Mouse (Mus musculus) embryo, embryonic 10 days (tissue): ENCODE measurements around the gene Olfr777.
"Not testable (repeated sequence)": the region's sequence is repeated elsewhere in the genome, so short reads cannot be mapped to it uniquely, and the experiment has no call there.

ENCODE experiments used
- DNase-seq: peaks from one replicate; pipeline ENCODE4 v3.0.0-alpha.2; 2015; ENCODE audit warnings: low spot score

Gene Olfr777

GRCm38 (mm10) chr10:129271081-129271535, at the start of gene Olfr777:
Gene Olfr777 (minus strand): TSS chr10:129271485.
- no peak for DNase-seq

- no peak for DNase-seq
Observed at GRCm38 (mm10) chr10:129317817-129318216, 46.5 kb upstream of the Olfr777 start, which contains the start of gene Olfr780. Gene Olfr780 (plus strand): TSS chr10:129318117.

GRCm38 (mm10) chr10:129313521-129313920, 42.2 kb upstream of the Olfr777 start:
- DNase-seq: not testable (repeated sequence)

GRCm38 (mm10) chr10:129312973-129313372, 41.7 kb upstream of the Olfr777 start:
- DNase-seq: not testable (repeated sequence)

GRCm38 (mm10) chr10:129258827-129259226, 12.5 kb downstream of the Olfr777 start, which contains the start of gene Olfr776:
Gene Olfr776 (plus strand): TSS chr10:129259127.
- DNase-seq: no peak

GRCm38 (mm10) chr10:129248112-129248511, 23.2 kb downstream of the Olfr777 start, which contains the start of gene Olfr775:
Gene Olfr775 (plus strand): TSS chr10:129248412.
- DNase-seq: no peak

- DNase-seq: no peak
Observed at GRCm38 (mm10) chr10:129235904-129236303, 35.4 kb downstream of the Olfr777 start, which contains the start of gene Olfr774. Gene Olfr774 (plus strand): TSS chr10:129236204.

GRCm38 (mm10) chr10:129230737-129231136, 40.5 kb downstream of the Olfr777 start:
- no peak for DNase-seq
